Mouse (Mus musculus) neural tube, embryonic 14.5 days (tissue): ENCODE results near the gene Pex6. TPM values are rescaled to one million over a fixed set of nuclear protein-coding genes. Genes with fewer than 3 reads are reported as not detected.
A peak's percentile ranks its signal among the peaks of the same experiment; 100 is the strongest.

Experiments used
- ATAC-seq: fragments of 200-750 bp; cut with Nextera tagmentation; 2 replicates; pipeline ENCODE4 v1.8.0; 2017; ENCODE audit warnings: low read depth, mild to moderate bottlenecking, moderate TSS enrichment, moderate library complexity
- H3K27ac ChIP-seq: fragments of 300-500 bp; sonication (generic); 2 replicates; pipeline ENCODE4 v1.5.1; 2014; ENCODE audit warnings: low read depth, mild to moderate bottlenecking, control low read depth, low read length, moderate library complexity, mixed read lengths
- H3K27me3 ChIP-seq: fragments of 300-500 bp; sonication (generic); 2 replicates; pipeline ENCODE4 v1.6.1; 2014; ENCODE audit warnings: low read length; ENCODE audit not compliant: control insufficient read depth, insufficient read depth
- H3K36me3 ChIP-seq: fragments of 300-500 bp; sonication (generic); 2 replicates; pipeline ENCODE4 v1.6.1; 2014; ENCODE audit warnings: low read length, mixed read lengths; ENCODE audit not compliant: control insufficient read depth, insufficient read depth
- H3K4me1 ChIP-seq: fragments of 300-500 bp; sonication (generic); 2 replicates; pipeline ENCODE4 v1.6.1; 2014; ENCODE audit warnings: low read length; ENCODE audit not compliant: control insufficient read depth, insufficient read depth
- H3K4me2 ChIP-seq: fragments of 300-500 bp; sonication (generic); 2 replicates; pipeline ENCODE4 v1.6.1; 2014; ENCODE audit warnings: mild to moderate bottlenecking, low read depth, low read length, control low read depth
- H3K4me3 ChIP-seq: fragments of 300-500 bp; sonication (generic); 2 replicates; pipeline ENCODE4 v1.5.1; 2014; ENCODE audit warnings: low read depth, low read length, control low read depth, mixed read lengths
- H3K9ac ChIP-seq: fragments of 300-500 bp; sonication (generic); replicated peaks from 2 replicates; pipeline ENCODE4 v1.6.1; 2014; ENCODE audit warnings: low read depth, mild to moderate bottlenecking, control low read depth, low read length, mixed read lengths
- H3K9me3 ChIP-seq: fragments of 300-500 bp; sonication (generic); 2 replicates; pipeline ENCODE4 v1.6.1; 2016; ENCODE audit warnings: low read length; ENCODE audit not compliant: control insufficient read depth
- WGBS: fragments of 180-500 bp; shearing (Covaris S2); extraction: QIAGEN DNeasy Blood & Tissue Kit; methylation state at CpG from one replicate; pipeline ENCODE4 v1.1.7; 2014; 5-methylcytosine and 5-hydroxymethylcytosine counted together
- polyA plus RNA-seq: library from polyadenylated mRNA; unstranded; fragments of >200 nt; fragmentation: Nextera tagmentation; extraction: Ambion mirVana; gene quantifications from 2 replicates; pipeline ENCODE4 v1.2.1, GENCODE M21; 2014

Gene Pex6
- polyA plus RNA-seq, 1 experiment from 2014 or later: 18.2 TPM

DNA sequence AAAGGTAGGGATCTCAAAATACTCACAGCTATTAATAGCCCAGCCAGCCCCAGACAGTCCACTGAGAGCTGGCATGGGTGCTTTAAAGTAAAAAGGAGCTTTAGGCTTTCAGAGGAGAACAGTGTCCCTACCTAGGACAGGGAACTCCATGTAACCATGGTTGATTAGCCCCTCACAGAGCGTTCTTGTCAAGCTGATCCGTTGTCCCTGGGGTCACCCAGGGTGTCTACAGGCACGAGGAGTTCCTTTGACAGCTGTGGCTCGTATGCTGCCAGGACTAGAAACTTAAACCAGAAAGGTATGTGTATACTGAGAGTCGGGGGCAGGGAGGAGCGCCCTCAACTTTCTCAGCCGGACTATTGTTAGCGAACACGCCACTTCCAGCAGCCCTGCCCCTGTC is 32.4 kb upstream of the Pex6 start:
- ATAC-seq: no peak
- Histone ChIP-seq H3K9me3 (no peaks in the 10 kb centered on the region), H3K36me3 (peaks cover 36% of the 10 kb centered on the region), H3K27ac (no peak overlapping the region), H3K4me3 (no peak overlapping the region; the same call in 1 of the 2 replicates), H3K4me1 (peaks cover 26% of the 10 kb centered on the region), H3K27me3 (no peaks in the 10 kb centered on the region), H3K4me2 (peak overlapping the region; percentile 65; the same call in 1 of the 2 replicates), H3K9ac (peak overlapping the region; percentile 29; the same call in 1 of the 2 replicates)
- WGBS: 71% methylated on average over 9 of the region's 9 CpGs

DNA sequence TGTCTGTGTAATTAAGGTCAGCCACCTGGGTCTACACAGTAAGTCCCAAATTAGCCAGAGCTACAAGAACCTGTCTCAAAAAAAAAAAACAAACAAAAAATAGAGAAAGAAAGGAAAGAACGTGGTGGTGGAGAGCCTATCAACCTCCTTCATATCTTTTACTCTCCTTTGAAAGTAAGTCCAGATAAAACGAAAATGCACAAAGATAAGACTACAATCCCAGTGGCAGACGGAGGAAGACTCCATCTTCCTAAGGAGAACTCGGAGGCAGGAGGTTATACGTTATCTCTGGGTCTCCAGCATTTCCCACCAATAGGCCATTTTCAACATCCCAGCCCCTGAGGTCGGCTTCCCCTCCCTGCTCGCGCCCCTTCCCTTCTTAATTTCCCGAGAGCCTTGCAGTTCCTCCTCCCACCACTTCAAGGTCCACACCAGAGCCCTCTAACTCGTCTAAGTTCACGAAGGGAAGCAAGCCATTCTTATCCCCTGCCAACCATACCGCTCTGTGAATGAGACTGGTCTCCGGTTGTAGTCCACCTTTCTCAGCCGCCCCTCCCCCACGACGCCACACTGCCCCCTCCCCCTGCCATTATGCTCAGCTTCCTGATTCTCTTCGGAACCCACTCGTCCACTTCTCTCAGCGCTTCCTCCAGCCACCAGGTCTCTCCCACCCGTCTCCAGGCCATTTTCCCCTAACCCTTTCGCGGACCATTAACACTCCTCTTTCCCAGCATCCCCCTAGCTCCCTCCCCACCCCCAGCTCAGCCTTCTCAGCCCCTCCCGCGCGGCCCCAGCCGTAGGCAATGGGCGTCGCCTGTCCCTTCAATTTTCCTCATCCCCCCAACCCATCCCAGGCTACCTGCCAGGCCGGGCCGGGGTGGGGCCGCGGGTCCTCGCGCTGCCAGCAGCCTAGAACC is 31.2 kb upstream of the Pex6 start:
- ATAC-seq: no peak; the same call in none of the 2 replicates
- under 1% methylated on average over 34 of the region's 34 CpGs for WGBS
- H3K27ac ChIP-seq: peak overlapping the region; percentile 85
- H3K4me1 ChIP-seq: peaks cover 20% of the 10 kb centered on the region
- H3K4me2 ChIP-seq: peak overlapping the region; percentile 65
- H3K4me3 ChIP-seq: peak overlapping the region; percentile 79
- no peaks in the 10 kb centered on the region for H3K9me3 ChIP-seq
- no peaks in the 10 kb centered on the region for H3K27me3 ChIP-seq
- H3K9ac ChIP-seq: peak overlapping the region; percentile 65
- H3K36me3 ChIP-seq: peaks cover 48% of the 10 kb centered on the region

DNA sequence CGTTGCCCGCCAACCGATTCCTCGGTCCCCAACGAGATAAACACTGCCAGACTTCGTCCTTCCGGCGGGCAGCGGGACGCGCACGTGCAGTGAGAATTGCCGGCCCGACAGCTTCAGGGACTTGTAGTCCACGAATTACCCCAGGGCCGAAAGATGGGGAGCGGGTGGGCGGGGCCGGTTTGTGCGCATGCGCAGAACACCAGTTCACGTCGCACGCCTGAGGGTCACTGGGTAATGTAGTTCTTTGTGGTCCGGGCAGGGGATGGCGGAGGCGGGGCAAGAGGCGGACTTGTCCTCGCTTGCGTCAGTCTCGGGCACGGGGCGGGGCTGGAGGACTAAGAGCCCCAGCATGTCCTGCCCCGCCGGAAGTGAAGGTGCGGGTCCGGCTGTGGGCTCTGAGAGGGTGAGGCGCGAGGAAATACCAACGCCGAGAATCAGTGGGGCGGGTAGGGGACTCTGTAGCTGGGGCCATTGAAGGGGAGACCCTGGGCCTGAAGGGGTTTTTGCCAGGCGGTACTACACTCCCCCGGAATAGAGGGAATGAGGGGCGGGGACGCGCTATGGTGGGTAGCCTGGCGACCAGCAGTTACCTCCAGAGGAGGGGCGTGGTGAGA is 30.4 kb upstream of the Pex6 start, which contains the start of gene Klhdc3:
TSS of gene Klhdc3 (minus strand) at position 155 of the 614 bp plus-strand sequence.
- Histone ChIP-seq H3K9me3 (no peaks in the 10 kb centered on the region), H3K4me3 (peak within 1 kb of the TSS; percentile 79), H3K9ac (peak within 1 kb of the TSS; percentile 65), H3K4me1 (peaks cover 20% of the 10 kb centered on the region), H3K27me3 (no peaks in the 10 kb centered on the region), H3K4me2 (peak within 1 kb of the TSS; percentile 87), H3K36me3 (peaks cover 46% of the 10 kb centered on the region), H3K27ac (peak within 1 kb of the TSS; percentile 85)
- ATAC-seq: peak; percentile 96
- 0% methylated on average over 49 of the region's 49 CpGs for WGBS

DNA sequence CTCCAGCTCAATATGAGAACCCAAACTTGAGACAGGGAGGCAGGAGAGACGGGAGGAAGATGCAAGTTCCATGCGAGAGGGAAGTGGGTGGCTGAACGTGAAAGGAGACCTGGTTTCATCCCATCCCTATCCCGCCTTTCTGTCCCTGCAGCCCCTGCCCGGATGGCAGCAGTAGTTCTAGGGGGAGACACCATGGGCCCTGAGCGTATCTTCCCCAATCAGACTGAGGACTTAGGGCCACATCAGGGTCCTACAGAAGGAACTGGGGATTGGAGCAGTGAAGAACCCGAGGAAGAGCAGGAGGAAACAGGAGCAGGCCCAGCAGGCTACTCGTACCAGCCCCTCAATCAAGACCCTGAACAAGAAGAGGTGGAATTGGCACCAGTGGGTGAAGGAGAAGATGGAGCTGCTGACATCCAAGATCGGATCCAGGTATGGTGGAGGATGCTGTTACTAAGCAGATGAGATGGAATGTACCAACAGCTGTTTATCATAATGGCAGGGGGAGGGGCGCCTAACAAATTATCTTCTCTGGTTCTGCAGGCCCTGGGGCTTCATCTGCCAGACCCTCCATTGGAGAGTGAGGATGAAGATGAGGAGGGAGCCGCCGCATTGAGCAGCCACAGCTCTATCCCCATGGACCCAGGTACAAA is 29.7 kb upstream of the Pex6 start:
- H3K9me3 ChIP-seq: no peaks in the 10 kb centered on the region
- H3K4me3 ChIP-seq: peak overlapping the region; percentile 79
- H3K36me3 ChIP-seq: peaks cover 46% of the 10 kb centered on the region
- H3K27ac ChIP-seq: no peak overlapping the region
- H3K4me1 ChIP-seq: peaks cover 20% of the 10 kb centered on the region
- peak; percentile 1; the same call in 1 of the 2 replicates for ATAC-seq
- peak overlapping the region; percentile 65 for H3K9ac ChIP-seq
- H3K4me2 ChIP-seq: peak overlapping the region; percentile 87
- H3K27me3 ChIP-seq: no peaks in the 10 kb centered on the region
- WGBS: 26% methylated on average over 12 of the region's 12 CpGs

DNA sequence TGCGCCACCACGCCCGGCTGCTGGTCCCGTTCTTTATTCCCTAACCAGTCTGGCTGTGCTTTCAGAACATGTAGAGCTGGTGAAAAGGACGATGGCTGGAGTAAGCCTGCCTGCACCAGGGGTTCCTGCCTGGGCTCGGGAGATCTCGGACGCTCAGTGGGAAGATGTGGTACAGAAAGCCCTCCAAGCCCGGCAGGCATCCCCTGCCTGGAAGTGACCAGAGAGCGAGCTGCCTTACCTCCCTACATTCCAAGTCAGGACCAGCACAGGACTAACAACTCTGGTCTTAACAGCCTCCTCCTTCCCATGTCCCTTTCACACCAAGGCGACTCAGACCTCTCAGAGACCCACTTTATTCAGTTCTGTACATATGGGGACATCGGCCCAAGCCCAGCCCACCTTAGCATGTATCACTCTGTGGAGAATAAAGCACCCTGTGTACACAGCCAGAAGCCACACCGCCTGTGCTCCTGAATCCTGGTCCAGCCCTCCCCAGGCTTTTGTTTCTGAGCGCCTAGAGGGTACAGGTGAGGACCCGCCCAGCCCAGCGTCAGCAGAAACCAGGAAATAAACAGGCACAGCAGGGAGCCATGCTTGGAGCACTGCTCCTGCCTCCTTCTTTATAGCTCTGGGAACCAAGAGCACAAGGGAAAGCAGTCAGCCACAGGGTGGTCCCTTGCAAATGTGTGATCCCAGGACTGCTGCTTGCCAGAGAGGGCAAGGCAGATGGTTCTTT is 28.4 kb upstream of the Pex6 start:
- 84% methylated on average over 16 of the region's 16 CpGs for WGBS
- peaks cover 37% of the 10 kb centered on the region for H3K36me3 ChIP-seq
- no peak for ATAC-seq

DNA sequence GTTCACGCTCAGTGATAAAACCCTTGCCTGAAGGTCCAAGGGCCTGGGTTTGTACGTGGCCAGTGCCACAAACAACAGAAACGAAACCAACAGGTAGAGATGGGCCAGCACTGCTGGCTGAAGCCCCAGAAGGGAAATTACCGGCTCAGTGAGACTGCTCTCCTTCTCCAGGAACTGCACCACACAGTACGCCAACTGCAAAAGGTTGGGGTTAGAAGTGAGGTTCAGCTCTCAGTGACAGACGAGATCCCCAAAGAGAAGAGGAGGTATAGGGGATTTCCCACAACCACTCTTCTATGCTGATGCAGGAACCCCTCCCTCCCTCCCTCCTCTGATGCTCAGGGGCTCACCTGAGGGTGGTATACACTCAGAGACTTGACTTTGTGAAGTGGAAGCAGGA is 25.4 kb upstream of the Pex6 start:
- no peaks in the 10 kb centered on the region for H3K9me3 ChIP-seq
- peaks cover 33% of the 10 kb centered on the region for H3K36me3 ChIP-seq
- no peak for ATAC-seq
- H3K27me3 ChIP-seq: no peaks in the 10 kb centered on the region
- 97% methylated on average over 6 of the region's 6 CpGs for WGBS
- no peak overlapping the region for H3K27ac ChIP-seq
- H3K9ac ChIP-seq: no peak overlapping the region
- H3K4me3 ChIP-seq: no peak overlapping the region
- H3K4me2 ChIP-seq: no peak overlapping the region
- peaks cover 7% of the 10 kb centered on the region for H3K4me1 ChIP-seq

More for the DNA sequence above, 28.4 kb upstream of the Pex6 start:
- no peak overlapping the region for H3K27ac ChIP-seq
- no peaks in the 10 kb centered on the region for H3K9me3 ChIP-seq
- H3K9ac ChIP-seq: no peak overlapping the region
- no peak overlapping the region for H3K4me2 ChIP-seq
- H3K27me3 ChIP-seq: no peaks in the 10 kb centered on the region
- H3K4me3 ChIP-seq: no peak overlapping the region
- peaks cover 20% of the 10 kb centered on the region for H3K4me1 ChIP-seq

DNA sequence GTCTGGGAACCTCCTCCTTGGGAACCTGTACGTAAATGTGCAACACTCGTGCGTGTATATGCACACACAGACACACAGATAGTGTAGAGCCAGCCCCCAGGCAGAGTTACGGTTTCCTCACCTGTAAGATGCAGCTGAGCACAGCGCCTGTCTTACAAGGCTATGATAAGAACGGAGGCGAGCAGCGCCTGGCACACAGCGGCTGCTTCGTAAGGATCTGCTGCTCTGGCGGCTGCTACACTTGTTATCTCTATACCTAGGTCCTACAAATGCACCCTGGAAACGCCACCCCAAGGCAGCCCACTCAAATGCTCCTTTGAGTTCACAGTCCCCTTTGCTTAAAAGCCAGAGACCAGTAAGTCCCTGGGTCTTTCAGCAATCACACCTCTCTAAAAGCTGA is 20.6 kb upstream of the Pex6 start:
- Histone ChIP-seq H3K4me1 (no peaks in the 10 kb centered on the region), H3K27me3 (no peaks in the 10 kb centered on the region), H3K27ac (no peak overlapping the region), H3K4me3 (no peak overlapping the region), H3K9me3 (no peaks in the 10 kb centered on the region), H3K36me3 (peaks cover 12% of the 10 kb centered on the region; the same call in 1 of the 2 replicates), H3K9ac (no peak overlapping the region), H3K4me2 (no peak overlapping the region)
- no peak for ATAC-seq
- WGBS: 94% methylated on average over 12 of the region's 12 CpGs

DNA sequence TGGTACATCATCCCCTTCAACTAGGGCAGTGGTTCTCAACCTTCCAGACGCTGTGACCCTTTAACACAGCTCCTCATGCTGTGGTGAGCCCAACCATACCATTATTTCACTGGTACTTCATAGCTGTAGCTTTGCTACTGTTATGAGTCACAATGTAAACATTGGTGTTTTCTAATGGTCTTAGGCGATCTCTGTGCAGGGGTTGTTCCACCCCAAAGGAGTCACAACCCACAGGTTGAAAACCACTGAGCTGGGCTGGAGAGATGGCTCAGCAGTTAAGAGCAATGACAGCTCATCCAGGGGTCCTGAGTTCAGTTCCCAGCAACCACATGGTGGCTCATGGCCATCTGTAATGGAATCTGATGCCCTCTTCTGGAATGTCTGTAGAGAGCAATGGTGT is 19.9 kb upstream of the Pex6 start:
- Histone ChIP-seq H3K4me3 (no peak overlapping the region), H3K27ac (no peak overlapping the region), H3K9ac (no peak overlapping the region), H3K9me3 (no peaks in the 10 kb centered on the region), H3K4me2 (no peak overlapping the region), H3K36me3 (peaks cover 5% of the 10 kb centered on the region; the same call in 1 of the 2 replicates), H3K27me3 (no peaks in the 10 kb centered on the region), H3K4me1 (no peaks in the 10 kb centered on the region)
- WGBS: 95% methylated on average over 2 of the region's 2 CpGs
- no peak for ATAC-seq
